Mouse (Mus musculus): ENCODE data around the gene Slc1a2.

GRCm38 (mm10) chr2:102711511-102711910 lies 53.1 kb downstream of the Slc1a2 start:
- TF ChIP-seq CTCF (IDR thresholded peaks at IDR 0.05 in 2 of 3, conservative IDR thresholded peaks at IDR 0.05 in 1 of 3; ENCODE audit: control insufficient read depth in 1 of 3, insufficient read depth in 1 of 3, low read depth in 2 of 3, low read length in 3 of 3, poor library complexity in 1 of 3, severe bottlenecking in 1 of 3) (no peak), POLR2A (IDR thresholded peaks at IDR 0.05; ENCODE audit: control insufficient read depth in 1 of 2, insufficient read depth in 1 of 2, low read depth in 1 of 2, low read length in 2 of 2, poor library complexity in 1 of 2) (no peak), USF1 (IDR thresholded peaks at IDR 0.05; ENCODE audit: low read depth, low read length) (no peak), MAZ (IDR thresholded peaks at IDR 0.05; ENCODE audit: low read depth, low read length) (no peak)

Data from MEL (cell line).